Mouse (Mus musculus): Measurements from ENCODE around the gene Pnliprp2. TPM values are rescaled to one million over a fixed set of nuclear protein-coding genes. Genes with fewer than 3 reads are reported as not detected.

The Pnliprp2 gene
- polyA plus RNA-seq, 1 experiment from 2014 or later: 0.12 TPM

GRCm38 (mm10) chr19:58767329-58767728, 7.8 kb downstream of the Pnliprp2 start:
- no peaks in the 10 kb centered on the region for H3K27me3 ChIP-seq (ENCODE audit: control insufficient read depth, insufficient read depth, low read length)
- no peaks in the 10 kb centered on the region for H3K9me3 ChIP-seq (ENCODE audit: control insufficient read depth, low read length)
- 0 out of 2 replicates have a peak, but pooled peaks cover 2% of the 10 kb centered on the region for H3K4me1 ChIP-seq (ENCODE audit: control insufficient read depth, insufficient read depth, low read length)
- no peak overlapping the region for H3K4me3 ChIP-seq (ENCODE audit: low read depth, low read length)
- H3K27ac ChIP-seq (replicated peaks; ENCODE audit: low read depth, low read length): no peak overlapping the region
- no peaks in the 10 kb centered on the region for H3K36me3 ChIP-seq (ENCODE audit: control insufficient read depth, insufficient read depth, low read length)
- ATAC-seq (ENCODE audit: insufficient number of reproducible peaks, low FRiP score, low TSS enrichment, low read depth) (no peak), DNase-seq (ENCODE audit: low spot score) (no peak)
- 94% methylated on average over 6 of the region's 6 CpGs for WGBS
- H3K4me2 ChIP-seq (ENCODE audit: low read depth, severe bottlenecking): no peak overlapping the region
- no peak overlapping the region for H3K9ac ChIP-seq (ENCODE audit: low read length)

GRCm38 (mm10) chr19:58776461-58776860, 16.9 kb downstream of the Pnliprp2 start:
- Histone ChIP-seq H3K4me2 (ENCODE audit: low read depth, severe bottlenecking) (no peak overlapping the region), H3K36me3 (ENCODE audit: control insufficient read depth, insufficient read depth, low read length) (no peaks in the 10 kb centered on the region), H3K4me3 (ENCODE audit: low read depth, low read length) (no peak overlapping the region), H3K4me1 (ENCODE audit: control insufficient read depth, insufficient read depth, low read length) (no peaks in the 10 kb centered on the region), H3K27ac (replicated peaks; ENCODE audit: low read depth, low read length) (no peak overlapping the region), H3K9ac (ENCODE audit: low read length) (no peak overlapping the region), H3K27me3 (ENCODE audit: control insufficient read depth, insufficient read depth, low read length) (no peaks in the 10 kb centered on the region), H3K9me3 (ENCODE audit: control insufficient read depth, low read length) (no peaks in the 10 kb centered on the region)
- WGBS: 79% methylated on average over 5 of the region's 5 CpGs
- DNase-seq (ENCODE audit: low spot score) (no peak), ATAC-seq (ENCODE audit: insufficient number of reproducible peaks, low FRiP score, low TSS enrichment, low read depth) (no peak)

GRCm38 (mm10) chr19:58781566-58781965, 22.0 kb downstream of the Pnliprp2 start:
- Histone ChIP-seq H3K9ac (ENCODE audit: low read length) (no peak overlapping the region), H3K4me1 (ENCODE audit: control insufficient read depth, insufficient read depth, low read length) (no peaks in the 10 kb centered on the region), H3K9me3 (ENCODE audit: control insufficient read depth, low read length) (no peaks in the 10 kb centered on the region), H3K4me3 (ENCODE audit: low read depth, low read length) (no peak overlapping the region), H3K27ac (replicated peaks; ENCODE audit: low read depth, low read length) (no peak overlapping the region), H3K4me2 (ENCODE audit: low read depth, severe bottlenecking) (no peak overlapping the region), H3K36me3 (ENCODE audit: control insufficient read depth, insufficient read depth, low read length) (no peaks in the 10 kb centered on the region), H3K27me3 (ENCODE audit: control insufficient read depth, insufficient read depth, low read length) (no peaks in the 10 kb centered on the region)
- no peak for ATAC-seq (ENCODE audit: insufficient number of reproducible peaks, low FRiP score, low TSS enrichment, low read depth)
- no peak for DNase-seq (ENCODE audit: low spot score)
- 69% methylated on average over 4 of the region's 4 CpGs for WGBS

GRCm38 (mm10) chr19:58783938-58784337, 24.4 kb downstream of the Pnliprp2 start:
- no peaks in the 10 kb centered on the region for H3K9me3 ChIP-seq (ENCODE audit: control insufficient read depth, low read length)
- no peak overlapping the region for H3K9ac ChIP-seq (ENCODE audit: low read length)
- H3K4me3 ChIP-seq (ENCODE audit: low read depth, low read length): no peak overlapping the region
- no peak overlapping the region for H3K4me2 ChIP-seq (ENCODE audit: low read depth, severe bottlenecking)
- 62% methylated on average over 7 of the region's 7 CpGs for WGBS
- H3K27me3 ChIP-seq (ENCODE audit: control insufficient read depth, insufficient read depth, low read length): no peaks in the 10 kb centered on the region
- ATAC-seq (ENCODE audit: insufficient number of reproducible peaks, low FRiP score, low TSS enrichment, low read depth): no peak
- no peaks in the 10 kb centered on the region for H3K4me1 ChIP-seq (ENCODE audit: control insufficient read depth, insufficient read depth, low read length)
- no peak for DNase-seq (ENCODE audit: low spot score)
- H3K36me3 ChIP-seq (ENCODE audit: control insufficient read depth, insufficient read depth, low read length): no peaks in the 10 kb centered on the region
- no peak overlapping the region for H3K27ac ChIP-seq (replicated peaks; ENCODE audit: low read depth, low read length)

GRCm38 (mm10) chr19:58789194-58789593, 29.7 kb downstream of the Pnliprp2 start:
- no peaks in the 10 kb centered on the region for H3K9me3 ChIP-seq (ENCODE audit: control insufficient read depth, low read length)
- H3K4me1 ChIP-seq (ENCODE audit: control insufficient read depth, insufficient read depth, low read length): no peaks in the 10 kb centered on the region
- no peaks in the 10 kb centered on the region for H3K27me3 ChIP-seq (ENCODE audit: control insufficient read depth, insufficient read depth, low read length)
- no peak overlapping the region for H3K4me2 ChIP-seq (ENCODE audit: low read depth, severe bottlenecking)
- no peak overlapping the region for H3K27ac ChIP-seq (replicated peaks; ENCODE audit: low read depth, low read length)
- WGBS: 70% methylated on average over 11 of the region's 11 CpGs
- no peak overlapping the region for H3K9ac ChIP-seq (ENCODE audit: low read length)
- H3K4me3 ChIP-seq (ENCODE audit: low read depth, low read length): no peak overlapping the region
- no peaks in the 10 kb centered on the region for H3K36me3 ChIP-seq (ENCODE audit: control insufficient read depth, insufficient read depth, low read length)
- ATAC-seq (ENCODE audit: insufficient number of reproducible peaks, low FRiP score, low TSS enrichment, low read depth) (no peak), DNase-seq (ENCODE audit: low spot score) (no peak)

- no peak within 1 kb of the TSS for H3K9ac ChIP-seq (ENCODE audit: low read length)
- H3K36me3 ChIP-seq (ENCODE audit: control insufficient read depth, insufficient read depth, low read length): no peaks in the 10 kb centered on the region
- no peaks in the 10 kb centered on the region for H3K9me3 ChIP-seq (ENCODE audit: control insufficient read depth, low read length)
- no peak within 1 kb of the TSS for H3K4me2 ChIP-seq (ENCODE audit: low read depth, severe bottlenecking)
- no peak within 1 kb of the TSS for H3K27ac ChIP-seq (replicated peaks; ENCODE audit: low read depth, low read length)
- H3K4me3 ChIP-seq (ENCODE audit: low read depth, low read length): no peak within 1 kb of the TSS
- no peak for ATAC-seq (ENCODE audit: insufficient number of reproducible peaks, low FRiP score, low TSS enrichment, low read depth)
- no peaks in the 10 kb centered on the region for H3K4me1 ChIP-seq (ENCODE audit: control insufficient read depth, insufficient read depth, low read length)
- 42% methylated on average over 10 of the region's 10 CpGs for WGBS
- no peaks in the 10 kb centered on the region for H3K27me3 ChIP-seq (ENCODE audit: control insufficient read depth, insufficient read depth, low read length)
- peak; percentile 30 for DNase-seq (ENCODE audit: low spot score)
These were observed 34.8 kb downstream of the Pnliprp2 start, which contains the start of gene 1700019N19Rik for GRCm38 (mm10) chr19:58794284-58794683. Gene 1700019N19Rik, minus strand, starts transcription at chr19:58794461.

GRCm38 (mm10) chr19:58795114-58795669, 35.7 kb downstream of the Pnliprp2 start:
- WGBS: 61% methylated on average over 12 of the region's 12 CpGs
- no peak overlapping the region for H3K4me3 ChIP-seq (ENCODE audit: low read depth, low read length)
- no peak overlapping the region for H3K4me2 ChIP-seq (ENCODE audit: low read depth, severe bottlenecking)
- no peaks in the 10 kb centered on the region for H3K36me3 ChIP-seq (ENCODE audit: control insufficient read depth, insufficient read depth, low read length)
- H3K9me3 ChIP-seq (ENCODE audit: control insufficient read depth, low read length): no peaks in the 10 kb centered on the region
- H3K27ac ChIP-seq (replicated peaks; ENCODE audit: low read depth, low read length): no peak overlapping the region
- ATAC-seq (ENCODE audit: insufficient number of reproducible peaks, low FRiP score, low TSS enrichment, low read depth): no peak
- DNase-seq (ENCODE audit: low spot score): no peak
- no peaks in the 10 kb centered on the region for H3K4me1 ChIP-seq (ENCODE audit: control insufficient read depth, insufficient read depth, low read length)
- H3K27me3 ChIP-seq (ENCODE audit: control insufficient read depth, insufficient read depth, low read length): no peaks in the 10 kb centered on the region
- no peak overlapping the region for H3K9ac ChIP-seq (ENCODE audit: low read length)

- no peak overlapping the region for H3K4me3 ChIP-seq (ENCODE audit: low read depth, low read length)
- H3K9me3 ChIP-seq (ENCODE audit: control insufficient read depth, low read length): no peaks in the 10 kb centered on the region; the same call in 1 of the 2 replicates
- H3K4me1 ChIP-seq (ENCODE audit: control insufficient read depth, insufficient read depth, low read length): no peaks in the 10 kb centered on the region
- H3K27me3 ChIP-seq (ENCODE audit: control insufficient read depth, insufficient read depth, low read length): no peaks in the 10 kb centered on the region
- no peak overlapping the region for H3K4me2 ChIP-seq (ENCODE audit: low read depth, severe bottlenecking)
- H3K27ac ChIP-seq (replicated peaks; ENCODE audit: low read depth, low read length): no peak overlapping the region
- no peak overlapping the region for H3K9ac ChIP-seq (ENCODE audit: low read length)
- DNase-seq (ENCODE audit: low spot score) (no peak), ATAC-seq (ENCODE audit: insufficient number of reproducible peaks, low FRiP score, low TSS enrichment, low read depth) (no peak)
- WGBS: 90% methylated on average over 9 of the region's 9 CpGs
- H3K36me3 ChIP-seq (ENCODE audit: control insufficient read depth, insufficient read depth, low read length): no peaks in the 10 kb centered on the region
These were observed 45.8 kb downstream of the Pnliprp2 start for GRCm38 (mm10) chr19:58805191-58805779.

- 10% methylated on average over 3 of the region's 3 CpGs for WGBS
- H3K4me2 ChIP-seq (ENCODE audit: low read depth, severe bottlenecking): no peak overlapping the region
- no peaks in the 10 kb centered on the region for H3K36me3 ChIP-seq (ENCODE audit: control insufficient read depth, insufficient read depth, low read length)
- DNase-seq (ENCODE audit: low spot score) (peak; percentile 84), ATAC-seq (ENCODE audit: insufficient number of reproducible peaks, low FRiP score, low TSS enrichment, low read depth) (no peak)
- no peaks in the 10 kb centered on the region for H3K4me1 ChIP-seq (ENCODE audit: control insufficient read depth, insufficient read depth, low read length)
- no peaks in the 10 kb centered on the region for H3K27me3 ChIP-seq (ENCODE audit: control insufficient read depth, insufficient read depth, low read length)
- no peak overlapping the region for H3K9ac ChIP-seq (ENCODE audit: low read length)
- no peak overlapping the region for H3K27ac ChIP-seq (replicated peaks; ENCODE audit: low read depth, low read length)
- H3K4me3 ChIP-seq (ENCODE audit: low read depth, low read length): no peak overlapping the region
- H3K9me3 ChIP-seq (ENCODE audit: control insufficient read depth, low read length): no peaks in the 10 kb centered on the region; the same call in 1 of the 2 replicates
These were observed 46.8 kb downstream of the Pnliprp2 start for GRCm38 (mm10) chr19:58806364-58806763.
